Mouse (Mus musculus) left cerebral cortex, postnatal 4 days (tissue): ENCODE data around the gene Klhl26. TPM values are rescaled to one million over a fixed set of nuclear protein-coding genes. Genes with fewer than 3 reads are reported as not detected.

ENCODE experiments used
- DNase-seq: peaks from one replicate; pipeline ENCODE4 v3.0.0-alpha.2; 2022
- intact Hi-C: fragments of 180-260 bp; cut with DNase I; formaldehyde crosslinking; loops from one replicate; pipeline ENCODE4 v1.15.1; 2025
- total RNA-seq, 2 experiments: library from RNA; stranded (reverse); gene quantifications; 2 replicates each; pipeline ENCODE4 v1.2.3; 2021

Klhl26 gene
- total RNA-seq, 2 experiments from 2014 or later, result 26.3 to 28.7 TPM

DNA sequence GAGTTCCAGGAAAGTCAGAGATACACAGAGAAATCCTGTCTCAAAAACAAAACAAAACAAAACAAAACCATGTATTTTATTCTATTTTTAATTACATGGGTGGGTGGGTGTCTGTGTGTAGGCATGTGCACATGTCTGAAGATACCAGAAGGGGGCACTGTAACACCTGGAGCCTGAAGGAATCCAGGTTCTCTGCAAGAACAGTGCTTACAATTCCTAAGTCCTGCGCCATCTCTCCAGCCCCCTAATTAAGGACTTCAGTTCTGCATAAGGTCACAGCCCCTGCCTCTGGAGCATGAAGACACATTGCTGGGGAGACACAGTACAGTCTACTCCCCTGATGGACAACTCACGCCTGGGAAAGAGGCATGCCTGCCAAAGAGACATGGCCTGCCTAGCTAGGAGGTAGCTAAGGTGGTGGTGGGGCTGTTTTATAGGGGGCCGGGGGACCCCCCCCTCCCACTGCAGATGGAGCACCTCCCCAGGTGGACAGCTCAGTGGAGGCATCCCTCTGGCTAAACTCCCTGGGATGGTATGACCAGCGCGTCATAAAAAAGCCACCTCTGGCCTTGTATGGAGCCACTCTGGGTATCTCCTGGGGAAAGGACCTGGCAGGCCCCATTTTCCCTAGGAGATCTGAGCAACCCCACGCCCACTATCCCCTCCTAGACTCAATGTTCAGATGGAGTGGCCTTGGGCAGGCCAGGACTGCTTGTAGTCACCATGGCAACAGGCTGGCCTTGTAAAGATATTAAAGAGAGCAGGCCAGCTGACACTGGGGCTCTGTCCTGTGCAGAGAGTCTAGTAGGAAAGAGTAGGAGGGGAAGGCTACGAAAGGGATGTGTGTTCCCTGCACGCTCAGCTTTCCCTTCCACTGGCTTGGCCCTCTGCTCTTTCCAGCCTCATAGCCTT lies 61.0 kb downstream of the Klhl26 start:
- peak; percentile 40 for DNase-seq

DNA sequence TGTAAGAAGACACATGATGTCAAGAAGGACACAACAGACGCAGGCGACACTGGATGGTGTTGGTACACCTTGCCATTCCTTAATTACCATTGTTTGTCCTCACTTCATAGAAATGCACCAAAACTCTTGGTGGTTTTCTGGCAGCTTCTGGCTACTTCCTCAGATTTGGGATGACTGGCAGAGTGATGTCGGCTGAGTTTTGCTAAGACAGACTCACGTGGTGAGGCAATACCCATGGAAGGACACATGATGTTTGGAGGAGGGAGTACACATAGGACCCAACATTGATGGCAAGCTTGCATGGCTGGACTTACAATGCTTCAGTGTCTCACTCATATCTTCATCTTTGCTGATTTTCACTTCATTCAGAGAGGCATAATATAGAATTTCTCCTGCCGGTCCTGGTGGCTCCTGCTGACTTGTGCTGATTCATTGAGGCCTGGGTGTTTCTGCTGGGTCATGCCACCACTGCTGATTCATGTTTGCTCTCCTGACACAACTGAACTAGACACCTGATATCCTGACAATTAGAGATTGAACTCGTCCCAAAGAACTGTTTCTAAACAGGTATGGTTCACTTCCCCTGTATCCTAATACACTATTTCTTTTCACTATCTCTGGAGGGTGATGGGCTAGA lies 62.3 kb downstream of the Klhl26 start:
- intact Hi-C loops, result no loop called here
- no peak for DNase-seq

More for the DNA sequence above, 61.0 kb downstream of the Klhl26 start:
- intact Hi-C loops, result no loop called here

DNA sequence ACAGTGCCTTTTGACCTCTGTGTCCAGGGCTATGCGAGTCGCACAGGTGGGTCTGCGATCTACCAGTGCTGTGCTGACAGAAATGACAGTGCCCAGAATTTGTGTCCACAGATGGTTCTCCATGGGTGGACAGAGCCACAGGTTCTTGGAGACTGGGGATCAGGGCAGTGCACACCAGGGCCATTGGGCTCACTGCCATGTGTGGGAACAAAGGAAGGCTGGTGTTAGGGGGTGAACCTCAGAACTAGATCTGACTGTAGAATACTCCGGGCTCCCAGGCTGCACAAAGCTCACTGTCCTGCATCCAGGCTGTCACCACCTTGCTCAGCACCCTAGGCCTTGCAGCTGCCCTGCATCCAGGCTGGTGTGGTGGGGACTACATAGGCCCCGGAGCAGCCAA lies 66.5 kb downstream of the Klhl26 start:
- intact Hi-C loops, result no loop called here
- no peak for DNase-seq

DNA sequence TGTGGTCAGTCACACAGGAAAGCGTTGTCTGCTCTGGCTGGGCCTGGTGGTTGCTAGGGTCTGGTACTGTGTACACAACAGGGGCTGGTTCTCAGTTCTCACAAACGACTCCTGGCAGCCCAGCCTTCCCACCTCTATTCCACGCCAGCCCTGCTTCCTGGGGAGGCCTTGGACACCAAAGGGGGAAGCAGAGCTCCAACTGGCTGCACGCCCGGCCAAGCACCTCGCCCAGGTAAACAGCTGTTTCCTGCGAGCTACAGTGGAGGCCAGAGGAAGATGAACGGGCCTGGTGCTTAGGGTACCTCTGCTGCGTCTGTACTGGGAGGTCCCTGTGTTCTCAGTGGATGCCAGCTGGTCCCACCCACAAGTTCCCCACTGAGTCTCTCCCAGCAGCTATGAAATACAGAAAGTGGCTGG lies 67.3 kb downstream of the Klhl26 start:
- DNase-seq, result peak; percentile 37
- intact Hi-C loops, result no loop called here

DNA sequence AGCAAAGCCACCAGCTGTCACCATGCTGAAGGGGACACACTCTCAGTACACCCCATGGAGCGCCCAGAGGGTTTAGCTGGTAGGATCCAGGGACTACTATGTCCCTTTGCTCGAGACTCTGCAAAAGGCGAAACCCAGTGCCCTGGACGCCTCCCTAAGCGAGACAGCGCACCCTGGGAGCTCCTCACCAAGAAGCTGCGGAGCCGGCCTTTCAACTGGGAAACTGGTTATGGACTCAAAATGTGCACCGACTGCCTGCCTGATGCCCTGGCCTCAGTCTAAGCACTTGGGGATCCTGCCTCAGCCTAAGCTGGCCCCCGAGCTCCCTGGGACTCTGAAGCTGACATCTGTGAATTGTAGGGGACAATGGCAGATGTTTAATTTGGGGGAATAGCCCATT lies 67.7 kb downstream of the Klhl26 start:
- intact Hi-C loops, result no loop called here
- no peak for DNase-seq

DNA sequence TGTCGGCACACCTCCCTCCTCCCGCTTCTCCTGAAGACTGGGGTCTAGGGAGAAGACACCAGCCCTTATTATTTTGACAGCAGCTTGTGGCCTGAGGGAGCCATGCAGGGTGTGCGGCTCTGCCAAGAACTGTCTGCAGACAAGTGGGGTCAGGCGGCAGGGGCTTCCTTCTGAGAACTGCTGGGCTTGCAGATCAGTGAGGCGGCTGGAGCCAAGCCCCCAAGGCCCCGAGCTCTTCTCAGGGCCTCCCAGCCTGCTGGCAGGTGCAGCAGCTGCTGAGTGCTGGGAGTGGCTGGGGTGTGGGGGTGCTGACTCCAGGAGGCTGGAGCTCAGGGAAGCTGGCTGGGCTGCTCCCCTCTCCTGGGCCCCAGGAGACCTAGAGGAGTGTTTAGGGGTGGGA lies 68.5 kb downstream of the Klhl26 start:
- peak; percentile 81 for DNase-seq
- intact Hi-C loops, result no loop called here

DNA sequence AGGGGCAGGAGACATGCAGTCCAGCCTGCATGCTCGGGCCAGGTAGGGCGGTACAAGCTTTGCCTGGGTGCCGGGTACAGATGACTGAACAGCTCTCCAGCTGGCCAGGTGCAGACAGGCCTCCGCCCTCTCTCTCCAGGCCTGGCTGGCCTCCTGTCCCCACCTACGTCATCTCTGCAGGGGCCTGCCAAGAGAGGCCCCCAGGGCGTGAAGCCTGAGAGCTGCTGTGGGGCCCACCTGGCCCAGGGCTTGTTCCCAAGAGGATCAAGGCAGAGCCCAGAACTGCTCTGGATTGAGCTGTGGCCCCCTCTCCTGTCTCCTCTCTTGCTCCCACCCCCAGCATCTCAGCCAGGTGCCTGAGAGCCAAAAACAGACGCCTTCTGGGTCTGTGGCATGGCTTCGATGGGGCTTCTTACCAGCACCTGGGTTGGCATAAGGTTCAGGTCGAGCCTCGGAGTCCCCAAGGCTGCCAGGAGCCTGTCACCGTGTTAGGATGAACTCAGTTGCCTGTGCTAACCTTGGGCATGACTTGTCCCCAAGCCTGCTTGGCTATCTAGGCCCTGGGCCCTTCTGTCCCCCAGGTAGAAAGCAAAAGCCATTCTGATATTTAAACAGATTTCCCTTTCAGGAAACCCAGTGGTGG lies 70.2 kb downstream of the Klhl26 start:
- DNase-seq, result no peak
- intact Hi-C loops, result no loop called here

DNA sequence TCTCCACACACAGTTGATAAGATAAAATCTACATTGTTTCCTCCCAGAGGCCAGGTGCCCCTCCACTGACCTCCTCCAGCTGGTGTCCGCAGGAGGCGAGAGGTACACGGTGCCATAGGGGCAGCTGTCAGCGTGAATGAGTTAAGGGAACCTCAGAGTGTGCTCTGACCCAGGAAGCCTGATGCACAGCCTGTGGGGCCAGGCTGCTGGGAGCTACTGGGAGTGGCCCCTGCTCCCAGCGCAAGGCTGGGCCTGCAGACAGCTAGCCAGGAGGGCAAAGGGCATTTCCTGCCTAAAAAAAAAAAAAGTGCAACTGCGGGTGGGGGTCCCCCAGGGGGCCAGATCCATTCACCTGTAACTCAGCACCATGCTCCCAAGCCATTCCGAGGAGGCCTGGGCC lies 71.6 kb downstream of the Klhl26 start:
- DNase-seq, result no peak
- intact Hi-C loops, result no loop called here

DNA sequence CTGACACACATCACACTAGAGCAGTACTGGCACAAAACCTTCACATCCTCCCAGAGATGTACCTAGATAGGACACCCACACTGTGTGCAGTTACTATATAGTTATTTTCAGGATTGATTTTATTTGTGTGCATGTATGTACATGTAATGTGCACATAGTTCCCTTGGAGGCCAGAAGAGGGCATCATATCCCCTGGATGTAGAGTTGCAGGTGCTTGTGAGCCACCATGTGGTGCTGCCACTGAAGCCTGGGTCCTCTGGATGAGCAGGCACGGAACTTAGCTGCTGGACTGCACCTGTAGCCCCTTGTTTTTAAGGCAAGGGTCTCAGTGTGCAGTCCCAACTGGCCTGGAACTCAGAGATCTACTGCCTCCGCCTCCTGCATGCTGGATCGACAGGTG lies 72.6 kb downstream of the Klhl26 start:
- no peak for DNase-seq
- intact Hi-C loops, result no loop called here

Other genes with a start within 250 kb of the Klhl26 start
- 100 to 1,000 TPM; 160 to 169 TPM for gene Sugp2, start 242.7 kb downstream of the Klhl26 start, total RNA-seq
- gene Armc6, start 242.5 kb downstream of the Klhl26 start, total RNA-seq, result 100 to 1,000 TPM; 111 to 122 TPM
- 10 to 100 TPM; 20.0 to 22.3 TPM for gene Homer3, start 194.1 kb downstream of the Klhl26 start, total RNA-seq
- 10 to 100 TPM; 65.7 to 69.9 TPM for gene Ddx49, start 174.5 kb downstream of the Klhl26 start, total RNA-seq
- gene Cope, start 174.4 kb downstream of the Klhl26 start, total RNA-seq, result 100 to 1,000 TPM; 110 to 113 TPM
- 10 to 100 TPM; 61.6 to 67.6 TPM for gene Cers1, start 161.2 kb downstream of the Klhl26 start, total RNA-seq
- 1 to 10 TPM; 6.8 to 7.9 TPM for gene Gdf1, start 147.2 kb downstream of the Klhl26 start, total RNA-seq
- 10 to 100 TPM; 54.9 to 55.3 TPM for gene Upf1, start 123.7 kb downstream of the Klhl26 start, total RNA-seq
- gene Comp, start 103.4 kb downstream of the Klhl26 start, total RNA-seq, result under 1 TPM in 1 of 2 experiments, not detected in 1; 0.20 TPM
- 100 to 1,000 TPM; 109 TPM for gene Crtc1, start 37.4 kb downstream of the Klhl26 start, total RNA-seq
- gene Tmem59l, start 10.4 kb upstream of the Klhl26 start, total RNA-seq, result 10 to 100 TPM; 65.7 to 80.3 TPM
- gene Crlf1, start 16.2 kb upstream of the Klhl26 start, total RNA-seq, result 10 to 100 TPM; 22.3 to 32.3 TPM
- gene Rex1bd, start 29.8 kb upstream of the Klhl26 start, total RNA-seq, result 100 to 1,000 TPM; 109 to 116 TPM
- 1,000 to 10,000 TPM; 1,115 to 1,131 TPM for gene Uba52, start 33.8 kb upstream of the Klhl26 start, total RNA-seq
- 100 to 1,000 TPM; 311 to 344 TPM for gene Fkbp8, start 50.8 kb upstream of the Klhl26 start, total RNA-seq
- 10 to 100 TPM; 31.9 to 33.0 TPM for gene Kxd1, start 51.0 kb upstream of the Klhl26 start, total RNA-seq
- 10 to 100 TPM; 17.7 to 20.0 TPM for gene Ell, start 62.5 kb upstream of the Klhl26 start, total RNA-seq
- 10 to 100 TPM; 87.9 to 88.5 TPM for gene Isyna1, start 117.4 kb upstream of the Klhl26 start, total RNA-seq
- gene Ssbp4, start 131.9 kb upstream of the Klhl26 start, total RNA-seq, result 100 to 1,000 TPM; 156 to 193 TPM
- gene Lrrc25, start 139.2 kb upstream of the Klhl26 start, total RNA-seq, result 1 to 10 TPM; 1.1 to 1.3 TPM
- gene Gdf15, start 155.5 kb upstream of the Klhl26 start, total RNA-seq, result not detected
- gene Pgpep1, start 183.4 kb upstream of the Klhl26 start, total RNA-seq, result 10 to 100 TPM; 29.7 to 30.5 TPM
- gene Lsm4, start 196.3 kb upstream of the Klhl26 start, total RNA-seq, result 10 to 100 TPM; 85.2 to 93.7 TPM
- 100 to 1,000 TPM; 146 to 158 TPM for gene Jund, start 222.0 kb upstream of the Klhl26 start, total RNA-seq
- gene Iqcn, start 226.5 kb upstream of the Klhl26 start, total RNA-seq, result under 1 TPM; 0.40 to 0.50 TPM
- gene Gm3336, start 241.6 kb upstream of the Klhl26 start, total RNA-seq, result not detected
- gene Pde4c, start 246.8 kb upstream of the Klhl26 start, total RNA-seq, result under 1 TPM; 0.56 to 0.66 TPM